Mouse (Mus musculus): Measurements from ENCODE around the gene Zfp266. TPM values are rescaled to one million over a fixed set of nuclear protein-coding genes. Genes with fewer than 3 reads are reported as not detected.

The Zfp266 gene
- polyA plus RNA-seq, 1 experiment from 2014 or later, result 16.0 TPM

- peak; percentile 95 for ATAC-seq (ENCODE audit: low read depth)
- Histone ChIP-seq H3K27ac (peak within 1 kb of the TSS; percentile 98), H3K27me3 (no peaks in the 10 kb centered on the region), H3K9ac (peak within 1 kb of the TSS; percentile 81), H3K36me3 (peaks cover 19% of the 10 kb centered on the region), H3K4me3 (replicated peaks) (peak within 1 kb of the TSS; percentile 75), H3K4me1 (replicated peaks) (peaks cover 34% of the 10 kb centered on the region), H3K9me3 (replicated peaks) (no peaks in the 10 kb centered on the region), H3K4me2 (peak within 1 kb of the TSS; percentile 82)
- under 1% methylated on average over 40 of the region's 40 CpGs for WGBS (ENCODE audit: insufficient replicate concordance)
- DNase-seq, result peak; percentile 83
Observed at GRCm38 (mm10) chr9:20492527-20493233, 28.5 kb downstream of the Zfp266 start, which contains the start of gene Zfp426. TSS of gene Zfp426 (minus strand) at chr9:20492746.

- 5% methylated on average over 20 of the region's 20 CpGs for WGBS (ENCODE audit: insufficient replicate concordance)
Observed at GRCm38 (mm10) chr9:20491858-20492526, 29.2 kb downstream of the Zfp266 start.

GRCm38 (mm10) chr9:20489536-20489935 is 31.7 kb downstream of the Zfp266 start:
- ATAC-seq (ENCODE audit: low read depth), result no peak
- H3K9me3 ChIP-seq (replicated peaks), result no peaks in the 10 kb centered on the region
- peaks cover 34% of the 10 kb centered on the region for H3K4me1 ChIP-seq (replicated peaks)
- peaks cover 25% of the 10 kb centered on the region for H3K36me3 ChIP-seq
- no peak for DNase-seq
- no peak overlapping the region for H3K4me2 ChIP-seq
- no peaks in the 10 kb centered on the region for H3K27me3 ChIP-seq
- no peak overlapping the region for H3K4me3 ChIP-seq (replicated peaks)
- H3K27ac ChIP-seq, result no peak overlapping the region
- 78% methylated on average over 5 of the region's 5 CpGs for WGBS (ENCODE audit: insufficient replicate concordance)
- H3K9ac ChIP-seq, result no peak overlapping the region

More at GRCm38 (mm10) chr9:20491858-20492526, 29.2 kb downstream of the Zfp266 start:
- no peak for DNase-seq
- H3K4me1 ChIP-seq (replicated peaks), result peaks cover 34% of the 10 kb centered on the region
- no peaks in the 10 kb centered on the region for H3K27me3 ChIP-seq
- H3K4me3 ChIP-seq (replicated peaks), result peak overlapping the region; percentile 75
- no peaks in the 10 kb centered on the region for H3K9me3 ChIP-seq (replicated peaks)
- H3K9ac ChIP-seq, result peak overlapping the region; percentile 81
- peak overlapping the region; percentile 98 for H3K27ac ChIP-seq
- H3K4me2 ChIP-seq, result peak overlapping the region; percentile 82
- H3K36me3 ChIP-seq, result peaks cover 13% of the 10 kb centered on the region
- ATAC-seq (ENCODE audit: low read depth), result no peak

- 81% methylated on average over 5 of the region's 5 CpGs for WGBS (ENCODE audit: insufficient replicate concordance)
- Histone ChIP-seq H3K4me3 (replicated peaks) (no peak overlapping the region), H3K4me1 (replicated peaks) (peaks cover 10% of the 10 kb centered on the region; the same call in 1 of the 2 replicates), H3K27me3 (no peaks in the 10 kb centered on the region), H3K36me3 (peaks cover 41% of the 10 kb centered on the region), H3K27ac (no peak overlapping the region), H3K9ac (no peak overlapping the region), H3K4me2 (no peak overlapping the region), H3K9me3 (replicated peaks) (no peaks in the 10 kb centered on the region)
- ATAC-seq (ENCODE audit: low read depth), result no peak
- DNase-seq, result no peak
Observed at GRCm38 (mm10) chr9:20479396-20479795, 41.8 kb downstream of the Zfp266 start.

- H3K36me3 ChIP-seq, result peaks cover 51% of the 10 kb centered on the region
- no peak for ATAC-seq (ENCODE audit: low read depth)
Observed at GRCm38 (mm10) chr9:20476632-20477031, 44.6 kb downstream of the Zfp266 start.

GRCm38 (mm10) chr9:20466761-20467442 is 54.3 kb downstream of the Zfp266 start:
- Histone ChIP-seq H3K4me2 (no peak overlapping the region), H3K9me3 (replicated peaks) (peaks cover 9% of the 10 kb centered on the region; the same call in 1 of the 2 replicates), H3K27ac (no peak overlapping the region), H3K27me3 (0 out of 2 replicates have a peak, but pooled peaks cover 6% of the 10 kb centered on the region), H3K36me3 (peaks cover 33% of the 10 kb centered on the region), H3K4me1 (replicated peaks) (no peaks in the 10 kb centered on the region), H3K9ac (no peak overlapping the region), H3K4me3 (replicated peaks) (no peak overlapping the region)
- ATAC-seq (ENCODE audit: low read depth), result peak; percentile 60; the same call in 1 of the 2 replicates
- peak; percentile 34 for DNase-seq
- WGBS (ENCODE audit: insufficient replicate concordance), result 50% methylated on average over 7 of the region's 7 CpGs

More at GRCm38 (mm10) chr9:20476632-20477031, 44.6 kb downstream of the Zfp266 start:
- H3K9me3 ChIP-seq (replicated peaks), result no peaks in the 10 kb centered on the region
- no peak overlapping the region for H3K27ac ChIP-seq
- no peaks in the 10 kb centered on the region for H3K27me3 ChIP-seq
- peaks cover 10% of the 10 kb centered on the region; the same call in 1 of the 2 replicates for H3K4me1 ChIP-seq (replicated peaks)
- H3K4me2 ChIP-seq, result no peak overlapping the region
- DNase-seq, result no peak
- no peak overlapping the region for H3K9ac ChIP-seq
- no peak overlapping the region for H3K4me3 ChIP-seq (replicated peaks)
- 85% methylated on average over 1 of the region's 1 CpGs for WGBS (ENCODE audit: insufficient replicate concordance)

GRCm38 (mm10) chr9:20459377-20460317 is 61.6 kb downstream of the Zfp266 start, which contains the start of gene Zfp26:
TSS of gene Zfp26 (minus strand) at chr9:20460162.
- H3K27me3 ChIP-seq, result 0 out of 2 replicates have a peak, but pooled peaks cover 3% of the 10 kb centered on the region
- peak within 1 kb of the TSS; percentile 72 for H3K4me3 ChIP-seq (replicated peaks)
- DNase-seq, result peak; percentile 73
- peak within 1 kb of the TSS; percentile 71 for H3K27ac ChIP-seq
- H3K9ac ChIP-seq, result peak within 1 kb of the TSS; percentile 80
- H3K36me3 ChIP-seq, result peaks cover 12% of the 10 kb centered on the region
- H3K4me2 ChIP-seq, result peak within 1 kb of the TSS; percentile 78
- WGBS (ENCODE audit: insufficient replicate concordance), result under 1% methylated on average over 48 of the region's 48 CpGs
- H3K9me3 ChIP-seq (replicated peaks), result no peaks in the 10 kb centered on the region
- peak; percentile 96 for ATAC-seq (ENCODE audit: low read depth)
- H3K4me1 ChIP-seq (replicated peaks), result peaks cover 18% of the 10 kb centered on the region

GRCm38 (mm10) chr9:20453647-20454046 is 67.6 kb downstream of the Zfp266 start:
- Histone ChIP-seq H3K4me3 (replicated peaks) (no peak overlapping the region), H3K27ac (no peak overlapping the region), H3K27me3 (no peaks in the 10 kb centered on the region), H3K4me1 (replicated peaks) (peaks cover 4% of the 10 kb centered on the region), H3K4me2 (no peak overlapping the region), H3K9me3 (replicated peaks) (no peaks in the 10 kb centered on the region), H3K36me3 (peaks cover 30% of the 10 kb centered on the region), H3K9ac (no peak overlapping the region)
- DNase-seq (no peak), ATAC-seq (ENCODE audit: low read depth) (no peak)
- 81% methylated on average over 4 of the region's 4 CpGs for WGBS (ENCODE audit: insufficient replicate concordance)

GRCm38 (mm10) chr9:20451493-20451892 is 69.7 kb downstream of the Zfp266 start:
- no peaks in the 10 kb centered on the region for H3K4me1 ChIP-seq (replicated peaks)
- H3K9ac ChIP-seq, result no peak overlapping the region
- no peak overlapping the region for H3K4me3 ChIP-seq (replicated peaks)
- no peaks in the 10 kb centered on the region for H3K9me3 ChIP-seq (replicated peaks)
- no peak overlapping the region for H3K4me2 ChIP-seq
- 97% methylated on average over 1 of the region's 1 CpGs for WGBS (ENCODE audit: insufficient replicate concordance)
- peaks cover 31% of the 10 kb centered on the region for H3K36me3 ChIP-seq
- DNase-seq (no peak), ATAC-seq (ENCODE audit: low read depth) (no peak)
- H3K27ac ChIP-seq, result no peak overlapping the region
- no peaks in the 10 kb centered on the region for H3K27me3 ChIP-seq
